Mouse (Mus musculus): ENCODE data around the gene Gm11487.
"Not testable (repeated sequence)": the region's sequence is repeated elsewhere in the genome, so short reads cannot be mapped to it uniquely, and the experiment has no call there.

The Gm11487 gene

DNA sequence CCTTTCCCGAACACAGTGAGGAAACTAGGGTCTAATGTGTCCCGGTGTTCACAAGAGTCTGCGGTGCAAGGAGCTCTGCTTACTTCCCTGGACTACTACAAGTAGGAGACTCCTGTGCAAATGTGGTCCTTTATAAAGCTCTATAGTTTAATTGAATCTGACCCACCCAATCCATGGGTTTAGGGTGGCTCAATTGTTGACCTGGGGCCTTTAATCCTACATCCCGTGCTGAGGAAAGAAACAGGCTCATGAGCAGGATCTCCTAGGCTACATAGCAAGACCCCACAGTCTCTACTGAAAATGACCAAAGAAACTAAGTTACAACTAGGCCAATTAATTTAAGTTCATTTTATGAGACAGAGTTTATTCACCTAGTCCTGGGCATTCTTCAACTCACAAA, at the start of gene Gm11487:
Gm11487 (minus strand) TSS at position 101 of the 400 bp plus-strand sequence.
- DNase-seq (ENCODE audit: low spot score) = not testable (repeated sequence)

DNA sequence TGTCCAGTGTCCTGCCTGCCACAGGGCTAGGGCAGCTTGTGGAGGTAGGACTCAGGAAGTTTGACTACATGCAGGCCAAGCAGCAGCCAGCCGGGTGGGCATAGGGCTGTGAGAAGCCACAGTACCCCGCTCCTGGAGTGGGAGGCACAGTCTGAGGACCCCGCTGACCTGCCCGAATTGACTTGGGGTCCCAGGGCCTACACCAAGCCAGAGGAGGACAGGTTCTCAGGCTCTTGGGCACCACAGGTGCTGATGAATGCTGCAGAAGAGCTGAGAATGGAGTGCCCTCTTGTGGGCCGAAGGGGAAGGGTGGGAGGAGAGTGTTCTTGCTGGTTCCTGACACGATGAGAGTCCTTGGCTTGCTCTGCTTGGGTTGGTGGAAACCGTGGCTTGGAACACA, 39.8 kb upstream of the Gm11487 start:
- DNase-seq (ENCODE audit: low spot score) = peak; percentile 48

DNA sequence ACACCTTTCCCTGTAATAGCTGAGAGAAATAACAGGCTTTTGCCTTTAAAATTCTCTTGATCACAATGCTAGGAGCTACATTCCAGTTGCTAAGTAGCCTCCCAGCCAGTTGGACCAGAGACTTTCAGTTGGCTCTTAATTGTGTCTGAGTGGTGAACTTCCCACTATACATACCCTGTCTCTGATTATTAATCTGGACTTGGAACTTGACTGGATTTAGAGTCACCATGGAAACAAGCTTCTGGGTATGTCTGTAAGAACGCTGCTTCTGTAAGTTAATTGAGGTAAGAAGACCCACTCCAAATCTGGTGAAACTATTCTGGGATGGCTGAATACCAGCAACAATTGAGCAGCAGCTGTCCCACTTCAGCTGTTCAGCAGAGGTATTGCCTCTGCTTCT, 37.7 kb upstream of the Gm11487 start:
- DNase-seq (ENCODE audit: low spot score) = no peak

DNA sequence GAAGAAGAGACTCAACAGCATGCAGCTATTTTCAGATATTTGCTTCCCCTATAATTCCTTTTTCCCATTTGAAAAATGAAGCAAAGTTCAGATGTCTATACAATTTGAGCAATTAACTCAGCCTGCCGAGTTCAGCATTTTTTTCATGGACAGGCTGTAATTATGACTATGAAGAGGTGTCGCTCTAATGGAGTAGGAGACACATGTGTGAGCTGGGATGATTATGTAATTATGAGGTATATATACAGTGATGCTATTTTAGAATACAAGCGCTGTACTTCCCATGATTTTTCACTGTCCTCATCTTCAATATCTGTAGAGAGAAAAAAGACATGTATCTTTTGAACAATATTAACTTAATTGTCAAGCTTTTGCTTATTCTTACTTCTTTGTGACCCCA, 21.0 kb upstream of the Gm11487 start:
- no peak for DNase-seq (ENCODE audit: low spot score)

DNA sequence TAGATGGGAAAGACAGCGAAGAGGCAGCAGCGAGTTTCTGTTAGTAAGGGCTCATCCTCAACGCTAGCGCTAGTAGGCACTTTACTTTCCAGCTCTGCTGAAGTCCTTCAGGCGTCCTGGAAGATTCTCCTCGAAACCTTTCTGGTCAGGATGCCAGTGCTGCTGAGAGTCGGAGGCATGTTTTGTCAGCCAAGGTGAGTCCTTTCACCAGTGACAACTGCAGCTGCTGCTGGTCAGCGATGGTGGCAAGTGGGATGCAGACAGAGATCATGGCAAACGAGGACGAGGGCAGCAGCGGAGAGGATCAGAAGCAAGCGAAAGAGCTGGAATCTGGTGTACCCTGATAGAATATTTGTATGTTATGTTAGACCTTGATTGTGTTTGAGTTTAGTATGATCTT, 18.2 kb upstream of the Gm11487 start:
- DNase-seq (ENCODE audit: low spot score) = no peak

DNA sequence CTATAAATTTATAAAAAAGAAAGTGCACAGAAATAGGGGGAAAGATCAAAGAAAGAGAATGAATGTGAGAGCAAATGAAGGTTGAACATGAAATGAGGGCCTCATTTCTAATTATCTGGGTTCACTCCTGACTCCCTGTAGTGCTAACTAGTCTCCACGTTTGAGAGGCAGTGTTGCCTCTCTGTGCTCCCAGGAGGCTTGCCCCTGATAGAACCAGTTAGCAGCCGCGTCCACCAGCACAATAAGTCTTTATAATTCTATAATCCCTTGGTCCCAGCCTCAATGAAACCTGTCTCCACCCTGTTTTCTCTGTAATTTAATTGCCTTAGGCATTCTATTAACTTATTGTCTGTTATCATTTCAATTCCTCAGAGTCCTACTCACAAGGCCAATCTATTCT, 38.3 kb downstream of the Gm11487 start:
- DNase-seq (ENCODE audit: low spot score) = no peak
